Mouse (Mus musculus): ENCODE measurements at regions not wholly inside any gene's neighbourhood (a gene's known extent, or its start where the extent isn't known, plus 50 kb on each side); places are given as distances from the start of the nearest gene placed in this dataset.

- no peak for ATAC-seq (replicated peaks; ENCODE audit: poor library complexity, severe bottlenecking)
These were observed 52.9 kb upstream of the Arhgap24 start for GRCm38 (mm10) chr5:102428310-102428709.

Measured in granulocyte monocyte progenitor cell, adult 5-6 weeks (primary cell).